Mouse (Mus musculus): ENCODE measurements around the gene Eef1akmt4. TPM values are rescaled to one million over a fixed set of nuclear protein-coding genes. Genes with fewer than 3 reads are reported as not detected.

Eef1akmt4 gene
- 48.1 and 56.1 TPM in 2 replicates for polyA plus RNA-seq (2016; fragmentation: Nextera tagmentation; extraction: Ambion mirVana)

DNA sequence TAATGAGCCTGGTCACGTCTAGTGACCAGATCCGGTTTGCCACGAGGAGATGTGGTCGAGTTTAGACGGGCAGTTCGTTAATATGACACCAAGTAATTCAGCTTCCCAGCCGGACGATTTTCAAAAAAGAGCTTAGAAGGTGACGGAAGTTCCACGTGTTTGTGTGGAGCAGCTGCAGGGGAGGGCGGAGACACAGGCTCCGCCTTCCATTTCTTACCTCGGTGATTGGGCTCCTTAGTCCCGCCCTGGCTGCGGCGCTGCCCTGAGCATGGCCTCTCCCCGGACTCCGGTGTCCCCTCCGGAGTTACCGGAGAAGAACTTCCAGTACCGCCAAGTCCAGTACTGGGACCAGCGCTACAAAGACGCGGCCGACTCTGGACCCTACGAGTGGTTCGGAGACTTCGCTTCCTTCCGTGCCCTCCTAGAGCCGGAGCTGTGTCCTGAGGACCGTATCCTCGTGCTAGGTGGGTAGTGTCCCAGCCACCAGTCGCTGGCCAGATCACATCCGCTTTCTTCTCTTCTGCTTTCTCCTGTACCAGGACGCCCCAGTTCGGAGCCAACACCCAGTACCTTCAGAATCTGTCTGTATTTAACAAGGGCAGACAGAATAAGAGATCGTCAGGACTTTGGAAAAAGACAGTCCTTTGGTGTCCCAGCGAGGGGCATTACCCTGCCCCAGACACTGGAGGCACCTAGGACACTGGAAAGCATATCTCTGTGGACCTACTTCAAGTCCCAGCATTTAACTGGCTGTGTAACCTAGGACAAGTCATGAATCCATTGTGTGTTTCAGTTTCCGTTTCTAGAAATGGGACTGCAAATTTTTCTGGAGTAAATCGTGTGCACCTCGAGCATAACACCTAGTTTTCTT is at the start of gene Eef1akmt4, which contains the start of the genes Gm49333 and Alg3:
Gene Eef1akmt4, plus strand, starts transcription at position 237 of the 871 bp plus-strand sequence.
Gene Gm49333, plus strand, starts transcription at position 254 of the 871 bp plus-strand sequence.
Gene Alg3, minus strand, starts transcription at position 379 of the 871 bp plus-strand sequence.
- H3K9me3 ChIP-seq (replicated peaks) = no peaks in the 10 kb centered on the region
- DNase-seq (ENCODE audit: low spot score) = peak; percentile 87
- WGBS = 3% methylated on average over 41 of the region's 41 CpGs
- no peaks in the 10 kb centered on the region for H3K27me3 ChIP-seq (ENCODE audit: low read depth, poor library complexity, severe bottlenecking)
- peaks cover 31% of the 10 kb centered on the region for H3K4me1 ChIP-seq
- peak within 1 kb of the TSS; percentile 92 for H3K27ac ChIP-seq
- peak within 1 kb of the TSS; percentile 78 for H3K4me3 ChIP-seq
- peaks cover 47% of the 10 kb centered on the region for H3K36me3 ChIP-seq

GRCm38 (mm10) chr16:20565075-20565474 is 46.3 kb upstream of the Eef1akmt4 start:
- WGBS = 71% methylated on average over 1 of the region's 1 CpGs
- Histone ChIP-seq H3K27ac (no peak overlapping the region), H3K36me3 (peaks cover 35% of the 10 kb centered on the region), H3K4me3 (no peak overlapping the region), H3K27me3 (ENCODE audit: low read depth, poor library complexity, severe bottlenecking) (no peaks in the 10 kb centered on the region), H3K4me1 (no peaks in the 10 kb centered on the region), H3K9me3 (replicated peaks) (no peaks in the 10 kb centered on the region)
- DNase-seq (ENCODE audit: low spot score) = no peak

DNA sequence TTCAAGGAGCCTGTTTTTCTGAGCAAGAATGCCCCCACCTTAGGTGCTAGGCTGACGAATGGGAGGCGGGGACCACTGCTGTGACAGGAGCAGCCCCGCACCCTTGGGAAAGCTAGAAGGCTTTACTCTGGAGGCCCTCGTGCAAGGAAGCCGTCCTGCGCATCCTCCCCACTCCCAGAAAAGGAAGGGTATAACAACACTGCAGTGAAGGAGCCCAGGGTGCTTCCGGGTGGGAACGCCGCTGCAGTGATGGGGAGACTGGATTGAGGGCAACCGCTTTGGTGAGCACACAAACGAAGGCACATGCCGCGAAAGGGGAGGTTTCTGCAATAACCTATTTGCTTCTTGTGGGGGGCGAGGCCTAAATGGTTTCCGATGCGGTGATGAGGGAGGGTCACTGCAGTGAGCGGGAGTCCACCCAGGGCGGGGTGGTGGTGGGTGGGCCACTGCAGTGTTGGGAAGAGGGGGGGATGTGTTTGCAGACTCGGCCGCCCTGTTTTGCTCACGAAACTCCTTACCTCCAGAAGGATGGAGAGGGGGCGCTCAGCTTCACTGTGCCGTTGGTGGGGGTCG is 21.9 kb upstream of the Eef1akmt4 start, which contains the start of gene Vwa5b2:
Gene Vwa5b2, plus strand, starts transcription at position 106 of the 573 bp plus-strand sequence.
- Histone ChIP-seq H3K27me3 (ENCODE audit: low read depth, poor library complexity, severe bottlenecking) (peaks cover 67% of the 10 kb centered on the region), H3K27ac (peak within 1 kb of the TSS; percentile 42), H3K4me3 (peak within 1 kb of the TSS; percentile 63), H3K4me1 (peaks cover 25% of the 10 kb centered on the region), H3K9me3 (replicated peaks) (no peaks in the 10 kb centered on the region), H3K36me3 (no peaks in the 10 kb centered on the region)
- WGBS = 1% methylated on average over 24 of the region's 24 CpGs
- DNase-seq (ENCODE audit: low spot score) = no peak

- Histone ChIP-seq H3K4me1 (peaks cover 25% of the 10 kb centered on the region), H3K27me3 (ENCODE audit: low read depth, poor library complexity, severe bottlenecking) (peaks cover 73% of the 10 kb centered on the region), H3K27ac (peak overlapping the region; percentile 42), H3K36me3 (no peaks in the 10 kb centered on the region), H3K9me3 (replicated peaks) (no peaks in the 10 kb centered on the region), H3K4me3 (peak overlapping the region; percentile 63)
- under 1% methylated on average over 39 of the region's 39 CpGs for WGBS
- DNase-seq (ENCODE audit: low spot score) = peak; percentile 74
These were observed 21.3 kb upstream of the Eef1akmt4 start for GRCm38 (mm10) chr16:20589939-20590679.

- H3K9me3 ChIP-seq (replicated peaks) = no peaks in the 10 kb centered on the region
- DNase-seq (ENCODE audit: low spot score) = peak; percentile 41
- H3K27ac ChIP-seq = no peak overlapping the region
- H3K36me3 ChIP-seq = no peaks in the 10 kb centered on the region
- H3K4me1 ChIP-seq = peaks cover 25% of the 10 kb centered on the region
- peaks cover 77% of the 10 kb centered on the region for H3K27me3 ChIP-seq (ENCODE audit: low read depth, poor library complexity, severe bottlenecking)
- 4% methylated on average over 17 of the region's 17 CpGs for WGBS
- H3K4me3 ChIP-seq = peak overlapping the region; percentile 63
These were observed 20.7 kb upstream of the Eef1akmt4 start for GRCm38 (mm10) chr16:20590680-20591038.

- Histone ChIP-seq H3K4me1 (peaks cover 25% of the 10 kb centered on the region), H3K27ac (no peak overlapping the region), H3K9me3 (replicated peaks) (no peaks in the 10 kb centered on the region), H3K36me3 (no peaks in the 10 kb centered on the region), H3K27me3 (ENCODE audit: low read depth, poor library complexity, severe bottlenecking) (peaks cover 77% of the 10 kb centered on the region), H3K4me3 (peak overlapping the region; percentile 63)
- WGBS = 4% methylated on average over 48 of the region's 48 CpGs
- DNase-seq (ENCODE audit: low spot score) = peak; percentile 59
These were observed 20.2 kb upstream of the Eef1akmt4 start for GRCm38 (mm10) chr16:20591076-20591705.

- Histone ChIP-seq H3K4me1 (peaks cover 16% of the 10 kb centered on the region), H3K27me3 (ENCODE audit: low read depth, poor library complexity, severe bottlenecking) (peaks cover 54% of the 10 kb centered on the region), H3K36me3 (no peaks in the 10 kb centered on the region), H3K27ac (no peak overlapping the region), H3K4me3 (no peak overlapping the region), H3K9me3 (replicated peaks) (no peaks in the 10 kb centered on the region)
- no peak for DNase-seq (ENCODE audit: low spot score)
- WGBS = 84% methylated on average over 7 of the region's 7 CpGs
These were observed 16.2 kb upstream of the Eef1akmt4 start for GRCm38 (mm10) chr16:20595060-20595673.

GRCm38 (mm10) chr16:20595737-20596136 is 15.7 kb upstream of the Eef1akmt4 start:
- H3K4me1 ChIP-seq = peaks cover 11% of the 10 kb centered on the region
- no peak for DNase-seq (ENCODE audit: low spot score)
- H3K27ac ChIP-seq = no peak overlapping the region
- no peak overlapping the region for H3K4me3 ChIP-seq
- H3K36me3 ChIP-seq = no peaks in the 10 kb centered on the region
- H3K9me3 ChIP-seq (replicated peaks) = no peaks in the 10 kb centered on the region
- 91% methylated on average over 4 of the region's 4 CpGs for WGBS
- H3K27me3 ChIP-seq (ENCODE audit: low read depth, poor library complexity, severe bottlenecking) = peaks cover 48% of the 10 kb centered on the region

DNA sequence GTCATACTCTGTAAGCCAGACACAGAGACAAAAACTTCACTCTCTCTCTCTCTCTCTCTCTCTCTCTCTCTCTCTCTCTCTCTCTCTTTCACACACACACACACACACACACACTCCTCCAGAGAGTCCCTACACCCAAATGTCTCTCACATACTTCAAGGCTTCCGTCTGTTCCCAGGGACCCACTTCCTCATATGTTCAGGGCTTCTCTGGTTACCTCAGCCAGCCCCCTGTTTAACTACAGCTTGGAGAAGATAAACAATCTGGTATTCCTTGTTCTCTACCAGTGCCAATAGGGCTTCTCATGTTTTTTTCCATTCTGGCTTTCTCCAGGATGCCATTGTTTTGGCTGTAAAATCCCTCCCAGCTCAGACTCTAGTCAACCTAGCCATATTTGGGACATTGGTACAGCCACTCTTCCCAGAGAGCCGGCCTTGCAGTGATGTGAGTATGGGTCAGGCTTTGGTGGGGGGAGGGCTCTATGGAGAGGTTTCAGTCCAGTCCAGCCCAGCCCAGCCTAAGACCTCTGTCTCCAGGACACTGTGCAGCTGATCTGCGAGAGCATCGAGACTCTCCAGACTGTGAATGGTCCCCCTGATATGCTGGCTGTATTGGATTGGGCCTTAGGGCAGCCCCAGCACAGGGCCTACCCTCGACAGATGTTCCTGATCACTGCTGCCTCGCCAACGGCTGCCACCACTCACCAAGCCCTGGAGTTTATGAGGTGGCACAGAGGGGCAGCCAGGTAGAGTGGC is 14.5 kb upstream of the Eef1akmt4 start:
- Histone ChIP-seq H3K9me3 (replicated peaks) (no peaks in the 10 kb centered on the region), H3K36me3 (no peaks in the 10 kb centered on the region), H3K27ac (no peak overlapping the region), H3K4me1 (0 out of 2 replicates have a peak, but pooled peaks cover 4% of the 10 kb centered on the region), H3K27me3 (ENCODE audit: low read depth, poor library complexity, severe bottlenecking) (peaks cover 37% of the 10 kb centered on the region), H3K4me3 (no peak overlapping the region)
- 57% methylated on average over 7 of the region's 7 CpGs for WGBS
- DNase-seq (ENCODE audit: low spot score) = no peak

DNA sequence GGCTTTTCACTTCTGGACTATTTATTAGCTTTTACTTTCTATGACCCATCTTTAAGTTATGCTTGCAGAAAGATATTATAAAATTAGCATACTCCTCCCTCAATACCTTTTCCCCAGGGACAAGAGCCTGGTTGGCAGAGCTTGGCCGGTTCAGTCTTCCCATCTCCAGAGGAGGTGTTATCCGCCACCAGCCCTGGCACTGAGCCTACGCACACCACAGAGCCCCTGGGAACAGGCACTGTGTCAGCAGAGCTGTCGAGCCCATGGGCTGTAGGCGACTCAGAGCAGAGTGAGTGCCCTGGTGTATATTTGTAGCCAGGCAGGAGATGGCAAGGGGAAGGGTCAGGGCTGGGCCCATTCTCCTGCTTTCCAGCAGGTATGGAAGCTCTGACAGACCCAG is 10.9 kb upstream of the Eef1akmt4 start:
- WGBS = 83% methylated on average over 5 of the region's 5 CpGs
- no peak overlapping the region for H3K27ac ChIP-seq
- no peak overlapping the region for H3K4me3 ChIP-seq
- H3K36me3 ChIP-seq = peaks cover 19% of the 10 kb centered on the region
- H3K27me3 ChIP-seq (ENCODE audit: low read depth, poor library complexity, severe bottlenecking) = peaks cover under 1% of the 10 kb centered on the region; the same call in 1 of the 2 replicates
- no peak for DNase-seq (ENCODE audit: low spot score)
- no peaks in the 10 kb centered on the region for H3K9me3 ChIP-seq (replicated peaks)
- H3K4me1 ChIP-seq = 0 out of 2 replicates have a peak, but pooled peaks cover 4% of the 10 kb centered on the region

- WGBS = 89% methylated on average over 9 of the region's 9 CpGs
- H3K27ac ChIP-seq = no peak overlapping the region
- H3K36me3 ChIP-seq = peaks cover 56% of the 10 kb centered on the region
- H3K4me1 ChIP-seq = peaks cover 11% of the 10 kb centered on the region
- DNase-seq (ENCODE audit: low spot score) = no peak
- no peak overlapping the region for H3K4me3 ChIP-seq
- no peaks in the 10 kb centered on the region for H3K27me3 ChIP-seq (ENCODE audit: low read depth, poor library complexity, severe bottlenecking)
- no peaks in the 10 kb centered on the region for H3K9me3 ChIP-seq (replicated peaks)
These were observed 6.7 kb upstream of the Eef1akmt4 start for GRCm38 (mm10) chr16:20604705-20605104.

Measured in limb, embryonic 10.5 days (tissue).